Mouse (Mus musculus) ovary, postnatal 14 days (tissue): ENCODE results near the gene Dst.

Source experiments
- DNase-seq: peaks from one replicate; pipeline ENCODE4 v3.0.0; 2022; ENCODE audit warnings: low spot score

Dst gene

DNA sequence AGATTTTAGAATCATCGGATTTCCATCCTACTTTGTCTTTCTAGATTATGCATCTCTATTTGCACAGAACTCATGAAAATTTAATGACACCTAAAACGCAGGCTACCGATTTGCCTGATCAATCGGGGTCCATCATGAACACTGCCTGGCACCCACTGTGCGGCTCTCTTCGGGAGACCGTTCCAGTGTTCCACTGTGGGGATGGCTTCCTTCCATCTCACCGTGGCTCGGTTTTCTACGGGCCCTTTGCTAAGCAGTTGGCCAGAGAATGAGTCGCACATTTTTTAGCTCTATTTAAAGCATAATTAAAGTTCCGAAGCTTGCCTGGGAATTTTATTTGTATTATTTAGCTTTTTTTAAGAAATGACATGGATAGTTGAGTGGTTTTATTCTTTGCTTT lies 72.4 kb downstream of the Dst start:
- DNase-seq = no peak

DNA sequence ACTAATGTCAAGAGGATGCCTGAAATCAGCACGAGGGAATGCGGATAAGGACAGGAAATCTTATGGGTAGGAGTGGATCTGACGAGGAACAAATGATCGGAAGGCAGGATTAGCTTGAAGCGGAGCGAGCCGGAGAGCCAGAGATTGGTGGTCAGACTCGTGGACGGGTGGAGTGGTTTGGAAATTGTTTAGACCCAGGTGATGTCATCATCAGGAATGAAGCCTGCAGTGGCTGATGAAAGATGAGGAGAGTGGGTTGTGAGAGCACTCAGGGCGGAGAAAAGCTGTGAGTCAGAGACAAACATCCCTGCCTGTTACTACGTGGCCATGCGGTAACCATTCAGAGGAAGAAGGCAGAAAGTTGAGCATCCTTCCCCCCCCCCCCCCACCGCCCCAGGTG lies 81.6 kb downstream of the Dst start:
- no peak for DNase-seq

DNA sequence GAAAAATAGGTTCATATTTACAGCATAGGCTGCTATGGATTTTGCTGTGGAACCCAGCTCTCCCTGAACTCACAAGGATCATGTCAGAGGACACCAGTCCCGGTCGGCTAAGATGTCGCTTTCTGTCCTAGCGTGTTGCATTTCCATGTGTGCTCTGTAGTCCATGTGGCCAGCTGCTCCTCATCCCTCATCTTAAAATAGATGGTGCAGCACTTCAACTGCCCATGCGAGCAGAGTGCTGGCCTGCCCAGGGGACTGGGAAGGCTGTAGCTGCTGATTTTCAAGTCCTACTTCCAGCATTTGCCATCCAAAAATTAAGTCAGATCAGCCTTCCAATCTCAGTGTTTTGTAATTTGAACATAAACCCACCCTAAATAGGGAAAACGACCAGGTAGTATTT lies 83.0 kb downstream of the Dst start:
- DNase-seq = no peak

DNA sequence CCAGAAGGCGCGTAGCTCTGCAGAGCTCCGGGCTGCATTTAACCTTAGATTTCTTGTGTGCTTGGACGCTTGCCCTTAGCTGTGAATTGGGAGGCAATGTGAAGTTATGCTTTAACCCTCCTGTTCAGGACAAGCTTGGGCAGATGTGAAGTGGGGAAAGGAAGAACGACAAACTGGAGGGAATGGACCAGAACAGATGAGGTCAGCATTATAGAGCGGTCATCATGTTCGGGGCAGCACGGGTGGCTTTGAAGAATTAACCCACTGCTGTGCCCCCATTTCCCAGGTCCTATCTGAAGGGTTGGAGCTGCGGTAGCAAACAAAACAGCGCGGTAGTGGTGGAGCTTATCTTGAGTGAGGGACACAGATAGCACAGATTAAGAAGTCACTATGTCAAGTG lies 84.8 kb downstream of the Dst start:
- DNase-seq = no peak

DNA sequence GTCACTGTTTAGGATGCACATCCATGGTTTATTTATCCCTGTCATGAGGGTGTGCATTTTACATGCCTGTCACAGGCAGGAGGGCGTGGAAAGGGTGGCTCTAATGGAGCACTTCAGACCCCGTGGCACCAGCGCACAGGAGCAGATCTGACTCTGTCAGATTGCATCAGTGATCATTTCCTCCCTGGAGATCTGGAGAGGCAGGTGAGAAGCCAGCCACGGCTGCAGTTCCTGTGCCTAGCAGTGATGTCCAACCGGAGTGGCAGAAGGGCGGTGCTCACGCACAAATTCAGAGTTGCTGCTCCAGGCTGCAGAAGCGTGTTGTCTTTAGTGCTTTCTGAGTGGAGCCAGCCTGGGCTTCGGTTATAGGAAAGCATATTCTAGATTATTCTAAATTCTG lies 86.2 kb downstream of the Dst start:
- no peak for DNase-seq

DNA sequence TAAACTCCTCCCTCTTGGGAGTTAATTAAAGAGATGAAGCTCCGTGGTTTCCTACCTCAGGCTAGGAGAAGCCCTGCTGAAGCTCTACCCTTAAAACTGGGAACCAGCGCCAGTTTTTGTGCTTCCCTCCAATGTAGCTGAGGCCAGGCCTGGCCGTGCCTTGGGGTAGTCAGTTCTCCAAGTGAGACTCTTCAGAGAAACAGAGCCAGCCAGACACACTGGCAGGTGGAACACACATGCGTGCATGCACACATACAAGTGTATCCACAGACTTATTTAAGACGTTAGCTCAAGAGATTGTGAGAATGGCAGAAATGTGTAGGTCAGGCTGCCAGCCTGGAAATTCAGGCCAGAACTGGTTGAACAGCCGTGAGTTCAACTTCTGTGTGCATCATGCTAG lies 87.4 kb downstream of the Dst start:
- no peak for DNase-seq

DNA sequence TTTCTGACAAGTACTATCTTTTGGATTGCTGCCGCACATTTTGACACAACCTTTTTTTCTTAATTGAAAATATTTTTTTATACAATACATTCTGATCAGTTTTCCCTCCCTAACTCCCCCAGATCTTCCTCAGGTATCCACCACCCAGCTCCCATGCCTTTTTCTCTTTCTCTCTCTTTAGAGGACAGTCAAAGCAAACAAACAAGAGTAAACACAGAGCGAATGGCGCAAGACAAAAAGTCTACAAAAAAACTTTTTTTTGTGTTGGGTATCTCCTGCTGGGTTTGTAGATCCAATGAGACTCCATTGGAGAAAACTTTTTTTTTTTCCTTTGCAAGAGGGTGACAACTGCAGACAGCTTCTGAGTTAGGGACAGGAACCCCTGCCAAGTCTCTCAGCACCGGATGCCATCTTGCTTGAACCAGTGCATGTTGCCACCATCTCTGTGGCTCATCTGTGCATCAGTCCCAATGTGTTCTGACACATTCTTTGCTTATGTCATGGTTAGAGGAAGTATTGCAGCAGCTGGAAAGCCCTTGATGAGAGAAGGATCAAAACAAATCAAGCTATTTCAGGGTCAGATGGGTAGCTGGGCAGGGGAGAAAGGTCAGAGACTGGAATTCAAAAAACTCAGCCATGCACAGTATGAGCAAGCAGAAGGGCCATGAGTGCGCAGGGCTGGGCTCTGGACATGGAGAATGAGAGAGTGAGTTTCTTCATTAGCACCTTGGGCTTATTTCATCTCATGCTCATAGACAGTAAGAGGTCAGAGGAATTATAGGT lies 88.3 kb downstream of the Dst start:
- no peak for DNase-seq

DNA sequence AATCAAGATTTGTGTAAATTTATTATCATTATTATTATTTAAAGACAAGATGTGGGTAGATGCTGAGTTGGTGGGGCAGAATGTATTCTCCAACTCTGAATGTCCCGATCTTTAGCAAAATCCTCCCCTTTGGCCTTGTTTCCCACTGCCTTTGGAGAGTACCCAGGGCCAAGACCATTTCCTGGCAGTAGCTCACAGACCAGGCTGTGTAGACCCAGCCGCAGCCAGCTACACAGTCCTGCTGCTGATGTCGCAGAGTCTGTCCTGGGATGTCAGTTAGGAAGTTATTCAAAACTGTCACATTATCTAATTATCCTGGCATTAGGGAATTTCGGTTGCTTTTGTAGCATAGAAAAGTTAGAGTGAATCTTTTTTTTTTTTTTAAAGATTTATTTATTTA lies 94.3 kb downstream of the Dst start:
- DNase-seq = no peak

DNA sequence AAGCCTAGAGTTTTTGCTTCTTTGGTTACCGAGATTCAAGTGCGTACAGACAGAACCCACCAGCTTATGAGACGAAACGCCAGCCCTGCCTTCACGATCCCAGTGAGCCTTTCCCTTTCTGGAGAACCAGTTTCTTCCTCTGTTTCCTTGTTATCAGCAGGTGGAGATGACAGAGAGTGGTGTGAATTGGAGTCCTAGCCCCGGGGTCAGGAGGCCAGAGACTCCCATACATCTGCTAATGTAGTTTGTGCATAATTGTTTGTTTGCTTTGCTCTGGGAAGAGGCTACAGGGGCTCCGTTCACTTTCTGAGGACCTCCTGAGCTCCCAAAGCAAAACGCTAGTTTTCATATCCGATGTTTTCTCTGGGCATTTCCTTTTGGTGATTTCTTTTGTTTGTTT lies 94.9 kb downstream of the Dst start:
- no peak for DNase-seq

DNA sequence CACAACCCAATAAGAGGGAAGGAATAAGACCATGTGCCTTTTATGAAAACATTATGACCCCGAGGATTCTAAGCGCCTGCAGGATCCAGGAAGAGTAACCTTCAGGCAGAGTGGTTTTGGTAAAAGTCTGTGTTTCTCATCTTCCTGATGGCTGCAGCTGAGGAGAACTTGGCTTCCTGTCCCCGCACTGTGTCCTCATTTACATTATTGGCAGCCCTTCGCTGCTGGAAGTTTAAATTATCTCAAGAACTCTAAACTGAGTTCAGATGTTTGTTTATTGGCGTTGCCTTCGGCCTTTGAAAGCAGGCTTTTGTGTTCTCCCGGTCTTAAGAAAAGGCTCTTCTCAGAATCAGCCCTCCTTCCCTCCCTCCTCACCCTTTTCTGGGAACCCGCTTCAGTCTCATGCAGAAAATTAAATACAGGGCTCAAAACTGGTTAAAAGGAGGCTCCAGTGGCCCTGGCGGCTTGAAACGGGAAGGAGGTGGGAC lies 97.3 kb downstream of the Dst start:
- peak; percentile 5 for DNase-seq

DNA sequence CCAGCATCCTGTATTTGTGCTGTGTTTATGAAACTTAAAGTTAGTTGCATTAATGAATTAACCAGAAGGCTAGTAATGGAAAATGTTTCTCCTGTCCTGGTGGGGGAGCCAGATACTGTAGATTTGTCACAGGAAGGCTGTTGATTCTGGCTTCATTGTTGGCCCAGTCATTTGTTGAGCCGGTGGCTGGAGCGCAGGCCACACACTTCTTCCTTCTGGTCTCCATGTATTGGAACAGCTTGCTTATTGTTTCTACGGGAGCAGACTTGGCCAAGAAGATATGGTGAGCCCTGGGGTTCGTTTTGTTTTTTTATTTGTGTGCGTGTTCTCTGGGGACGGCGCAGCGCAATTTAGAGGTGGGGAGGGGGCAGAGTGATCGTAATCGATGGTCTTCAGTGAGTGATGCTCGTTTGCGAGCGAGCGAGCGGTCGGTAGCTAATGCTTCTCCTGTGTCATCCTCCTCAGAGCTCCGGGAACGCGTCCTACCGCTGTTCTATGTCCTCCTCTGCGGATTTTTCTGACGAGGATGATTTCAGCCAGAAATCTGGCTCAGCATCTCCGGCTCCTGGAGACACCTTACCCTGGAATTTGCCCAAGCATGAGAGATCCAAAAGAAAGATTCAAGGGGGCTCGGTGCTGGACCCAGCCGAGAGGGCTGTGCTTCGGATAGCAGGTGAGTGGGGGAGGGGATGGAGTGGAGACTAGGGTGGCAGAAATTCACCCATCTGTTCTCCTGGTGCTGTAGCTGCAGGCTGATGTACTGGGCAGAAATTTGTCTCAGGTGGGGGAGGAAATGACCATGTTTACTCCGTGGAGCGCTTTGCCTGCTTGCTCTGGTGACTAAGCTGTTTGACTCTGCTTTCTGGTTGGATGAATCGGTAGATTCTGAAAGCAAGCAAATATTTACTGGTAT lies 98.0 kb downstream of the Dst start:
- peak; percentile 34 for DNase-seq

DNA sequence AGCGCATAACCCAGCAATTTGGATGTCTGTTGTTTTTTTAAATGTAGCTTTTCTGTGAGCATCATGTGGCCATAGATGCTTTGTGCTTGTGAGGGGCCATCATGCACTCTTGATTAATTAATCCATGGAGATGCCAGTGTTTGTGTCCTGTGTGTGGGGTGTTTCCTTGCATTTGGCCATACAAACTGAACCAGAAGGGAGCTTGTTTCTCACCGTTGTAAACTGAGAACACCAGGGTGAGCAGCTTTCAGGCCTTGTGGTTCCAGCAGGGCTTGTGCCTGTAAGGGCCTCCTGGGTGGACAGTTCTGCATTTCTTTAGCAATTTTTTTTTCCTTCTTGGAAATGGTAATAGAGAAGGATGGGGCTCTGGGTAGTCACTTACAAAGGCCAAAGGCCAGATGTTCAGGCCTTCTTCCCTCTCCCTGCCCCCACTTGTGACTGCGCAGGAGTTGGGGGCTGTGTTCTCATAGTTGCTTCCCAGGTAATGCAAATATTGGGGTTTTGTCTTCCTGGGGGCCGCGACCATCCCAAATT lies 98.9 kb downstream of the Dst start:
- no peak for DNase-seq

DNA sequence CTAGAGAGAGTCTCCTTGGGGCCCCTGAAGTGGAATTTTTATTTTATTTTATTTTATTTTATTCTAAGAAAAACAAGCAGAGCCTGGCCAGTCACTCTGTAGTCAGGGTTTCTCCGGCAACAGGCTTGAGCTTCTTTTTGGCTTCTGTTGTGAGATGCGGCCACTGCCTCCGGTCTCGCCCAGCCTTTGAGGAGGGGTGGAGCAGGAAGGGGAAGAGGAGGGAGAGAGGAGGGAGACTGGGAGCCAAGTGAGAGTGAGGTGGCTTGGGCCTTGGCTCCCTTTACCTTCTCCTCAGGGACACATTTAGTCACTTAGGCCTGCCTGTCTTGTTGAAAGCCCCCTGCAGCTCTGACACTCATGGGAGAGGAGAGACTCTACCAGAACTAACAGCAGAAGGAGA lies 99.4 kb downstream of the Dst start:
- no peak for DNase-seq

DNA sequence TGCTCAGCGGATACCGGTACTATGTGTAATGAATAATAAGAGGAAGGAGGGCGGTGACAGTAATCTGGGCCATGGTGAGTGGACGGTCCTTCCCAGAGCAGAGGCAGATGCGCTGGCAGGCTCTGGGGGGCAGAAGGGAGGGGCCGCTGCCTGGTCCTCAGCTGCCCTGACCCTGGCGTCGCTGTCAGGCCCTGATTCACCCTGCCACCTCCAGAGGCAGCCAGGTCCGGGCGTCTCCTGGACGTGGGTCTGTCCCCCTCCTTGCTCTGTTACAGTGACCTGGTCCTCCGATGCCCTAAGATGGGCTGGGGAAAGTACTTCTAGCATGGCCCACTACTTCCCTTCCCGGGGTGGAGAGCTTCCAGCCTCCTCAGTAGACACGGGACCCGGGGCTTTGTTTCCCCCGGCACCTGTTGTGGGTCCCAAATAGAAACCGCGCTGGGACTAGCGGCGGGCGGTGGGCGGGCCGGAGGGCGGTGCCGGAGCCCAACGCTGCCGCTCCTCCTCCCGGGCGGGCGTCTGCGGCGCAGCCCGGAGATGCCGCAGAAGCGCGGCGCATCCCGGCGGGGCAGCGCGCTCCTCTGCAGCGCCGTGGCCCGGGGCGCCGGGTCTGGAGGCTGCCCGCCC lies 103.1 kb downstream of the Dst start:
- peak; percentile 49 for DNase-seq

DNA sequence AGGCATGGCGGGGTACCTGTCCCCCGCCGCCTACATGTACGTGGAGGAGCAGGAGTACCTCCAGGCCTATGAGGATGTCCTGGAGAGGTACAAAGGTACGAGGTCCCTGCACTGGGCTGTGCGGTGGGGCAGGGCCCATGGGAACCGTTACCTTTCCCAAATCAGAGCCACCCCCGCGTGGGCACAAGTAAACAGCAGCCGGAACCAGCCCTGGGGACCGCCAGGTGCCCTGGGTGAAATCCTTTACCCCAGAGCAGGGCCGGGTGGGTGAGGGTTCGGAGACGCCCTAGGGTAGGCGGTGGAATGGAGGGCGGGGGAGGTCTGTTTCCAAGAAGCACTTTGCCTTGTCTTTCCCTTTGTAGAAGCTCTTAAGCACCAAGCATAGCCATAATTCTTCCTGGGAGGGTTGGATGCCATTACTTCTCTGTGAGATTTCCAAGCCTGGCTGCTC lies 103.8 kb downstream of the Dst start:
- DNase-seq = no peak

DNA sequence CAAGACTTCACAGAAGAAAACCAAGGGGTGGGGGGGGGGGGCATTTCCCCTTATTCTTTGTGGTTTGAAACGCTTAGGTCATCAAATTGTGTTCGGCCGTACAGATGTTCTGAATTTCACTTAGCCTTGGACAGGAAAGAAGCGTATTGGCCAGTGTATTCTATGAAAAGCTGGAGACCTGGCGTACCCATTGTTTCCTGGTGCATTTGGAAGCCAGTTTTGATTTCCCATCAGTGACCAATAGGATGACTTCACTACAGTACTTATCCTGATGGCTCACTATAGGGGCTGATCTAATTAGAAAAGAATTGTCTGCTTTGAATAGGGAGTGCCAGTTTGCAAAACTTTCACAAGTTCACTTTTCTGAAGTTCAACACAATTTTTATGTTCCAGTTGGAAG lies 105.5 kb downstream of the Dst start:
- no peak for DNase-seq

DNA sequence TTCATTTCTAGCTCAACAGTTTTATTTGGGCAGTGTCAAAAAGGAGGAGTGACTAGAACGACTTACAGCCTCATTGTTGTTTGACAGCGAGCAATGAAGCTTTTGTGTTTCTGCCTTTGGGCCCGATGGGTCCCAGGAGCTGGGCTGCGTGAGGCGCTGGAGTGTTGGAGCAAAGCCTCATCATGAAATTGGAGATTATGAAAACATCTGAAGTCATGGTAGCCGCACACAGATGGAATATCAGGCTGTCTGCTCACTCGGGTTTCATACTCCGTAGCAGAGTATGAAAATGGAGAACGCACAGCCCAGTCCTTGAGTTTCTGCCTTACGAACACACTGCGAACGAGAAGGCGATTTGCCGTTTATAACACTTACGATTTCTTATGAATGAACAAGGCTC lies 108.8 kb downstream of the Dst start:
- DNase-seq = no peak

DNA sequence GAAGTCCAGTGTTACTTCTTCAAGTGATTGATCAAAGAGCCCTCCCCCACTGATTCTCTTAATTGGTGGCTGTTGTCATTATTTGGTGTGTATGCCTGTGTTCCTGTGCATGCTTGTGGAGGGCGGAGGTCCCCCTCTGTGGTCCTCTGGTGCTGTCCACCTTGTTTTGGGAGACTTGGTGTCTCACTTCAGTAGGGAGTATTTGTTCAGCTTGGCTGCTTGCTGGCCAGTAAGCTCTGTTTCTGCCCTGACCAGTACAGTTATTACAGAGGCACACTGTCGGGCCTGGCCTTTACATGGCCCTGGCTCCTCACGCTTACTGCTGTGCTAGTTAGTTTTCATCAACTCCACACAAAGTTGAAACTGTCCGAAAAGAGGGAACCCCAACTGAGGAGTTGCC lies 109.3 kb downstream of the Dst start:
- no peak for DNase-seq

DNA sequence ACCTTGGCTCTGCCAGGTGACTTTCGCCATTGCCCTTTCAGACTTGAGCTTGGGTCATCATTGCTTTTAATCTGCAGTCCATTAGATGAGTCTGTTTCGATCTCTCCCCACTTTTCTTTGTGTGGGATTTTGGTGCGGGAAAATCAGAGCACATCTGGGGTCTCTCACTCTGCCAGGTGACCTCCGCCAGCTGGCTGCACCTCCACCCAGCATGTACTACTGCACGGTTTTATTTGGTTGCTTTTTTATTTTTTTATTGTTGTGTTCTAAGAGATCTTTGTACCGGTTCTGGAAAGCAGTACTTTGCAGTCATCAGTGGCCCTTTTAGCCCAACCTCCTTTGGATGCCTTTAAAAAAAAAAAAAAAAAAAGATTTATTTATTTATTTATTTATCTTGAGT lies 112.6 kb downstream of the Dst start:
- no peak for DNase-seq

DNA sequence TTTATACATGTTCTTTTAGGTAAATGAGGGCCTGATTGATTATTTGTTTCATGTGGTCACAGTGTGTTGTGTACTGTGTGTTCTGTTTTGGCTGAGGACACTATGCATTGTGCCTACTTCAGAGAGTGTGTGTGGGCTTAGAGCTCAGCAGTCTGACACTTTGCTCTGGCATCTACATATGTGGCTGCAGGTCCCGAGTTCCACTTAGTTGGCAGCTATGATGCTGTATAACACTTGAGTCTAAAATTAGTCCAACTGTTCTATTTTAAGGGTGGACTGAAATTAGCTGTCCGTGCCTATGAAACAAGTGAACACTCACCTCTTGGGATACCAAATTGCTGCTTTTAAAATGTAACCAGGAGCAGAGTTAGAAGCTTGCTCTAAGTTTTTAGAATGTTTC lies 113.5 kb downstream of the Dst start:
- DNase-seq = no peak

DNA sequence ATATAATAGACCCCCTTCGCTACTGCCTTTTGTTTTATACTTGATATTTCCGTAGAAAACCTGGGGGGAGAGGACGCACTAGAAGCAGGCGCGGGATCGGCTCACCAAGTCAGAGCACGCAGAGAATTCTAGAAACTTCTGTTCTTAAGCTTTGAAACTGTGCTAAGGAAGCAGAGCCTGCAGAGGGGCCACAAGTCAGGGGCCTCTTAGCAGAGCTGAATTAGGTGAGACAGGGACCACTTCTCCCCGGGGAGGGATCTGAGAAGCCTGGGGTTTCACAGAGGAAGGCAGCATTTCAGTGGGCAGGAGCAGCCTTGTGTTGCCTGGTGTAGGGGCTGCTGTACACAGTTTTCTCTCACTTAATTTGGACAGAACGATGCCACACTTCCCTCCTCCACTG lies 115.1 kb downstream of the Dst start:
- no peak for DNase-seq

DNA sequence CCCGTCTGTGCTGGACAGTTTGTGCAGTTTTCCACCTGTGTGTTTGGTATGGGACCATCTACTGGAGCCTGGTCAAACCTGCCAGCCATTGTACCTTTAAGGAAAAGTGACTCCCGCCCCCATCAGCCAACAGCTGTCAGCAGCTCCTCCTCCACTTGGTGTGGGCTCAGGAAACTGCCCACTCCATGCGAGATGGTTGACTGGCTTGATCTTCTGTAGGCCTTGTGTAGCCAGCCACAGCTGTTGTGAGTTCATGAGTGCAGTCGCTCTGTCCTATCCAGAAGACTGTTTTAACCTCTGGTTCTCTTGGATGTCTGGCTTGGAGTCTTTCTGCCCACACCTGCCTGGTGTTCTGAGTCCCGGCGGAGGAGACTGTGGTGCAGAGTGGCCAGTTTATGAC lies 117.9 kb downstream of the Dst start:
- no peak for DNase-seq

DNA sequence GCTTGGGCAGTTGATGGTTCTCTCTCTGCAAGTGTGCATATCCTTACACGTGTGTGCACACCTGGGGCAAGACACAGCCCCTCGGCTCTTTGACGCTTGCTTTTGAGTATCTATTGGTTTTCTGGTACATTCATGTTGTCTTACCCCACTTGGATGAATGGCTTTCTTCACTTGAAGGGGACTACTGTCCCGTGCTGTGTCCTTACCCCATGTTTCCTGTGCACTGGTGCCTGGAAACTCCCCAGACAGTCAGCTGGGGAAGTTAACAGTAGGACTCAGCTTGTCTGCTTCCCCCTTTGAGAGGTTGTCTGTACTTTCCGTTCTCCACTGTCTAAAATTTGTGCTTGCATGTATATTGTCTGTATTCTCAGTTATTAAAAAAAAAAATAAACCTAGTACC lies 120.7 kb downstream of the Dst start:
- DNase-seq = no peak
